Mouse (Mus musculus): Measurements from ENCODE around the gene Rgr. TPM values are rescaled to one million over a fixed set of nuclear protein-coding genes. Genes with fewer than 3 reads are reported as not detected.

Gene Rgr
- total and polyA plus RNA-seq, 3 experiments, result 0.05 TPM; not detected in 2

- ATAC-seq (ENCODE audit: extremely low read depth, insufficient number of reproducible peaks, low FRiP score, poor library complexity, severe bottlenecking) (no peak), DNase-seq (ENCODE audit: low spot score) (no peak)
- Histone ChIP-seq H3K27me3 (ENCODE audit: insufficient read depth, low read length) (no peaks in the 10 kb centered on the region), H3K36me3 (replicated peaks) (no peaks in the 10 kb centered on the region), H3K4me1 (ENCODE audit: insufficient read depth, low read depth, low read length) (no peaks in the 10 kb centered on the region), H3K4me3 (ENCODE audit: low read depth, low read length) (no peak overlapping the region), H3K9me3 (replicated peaks) (no peaks in the 10 kb centered on the region)
- TF ChIP-seq POLR2AphosphoS5 (IDR thresholded peaks at IDR 0.05; ENCODE audit: insufficient replicate concordance, low read depth, low read length), result no peak
- no peak for TF ChIP-seq TAL1 (conservative IDR thresholded peaks at IDR 0.05; ENCODE audit: low read depth, low read length)
- TF ChIP-seq GATA2 (IDR thresholded peaks at IDR 0.05; ENCODE audit: borderline replicate concordance, low read depth, low read length), result no peak
- no peak for TF ChIP-seq GATA1 (IDR thresholded peaks at IDR 0.05; ENCODE audit: borderline replicate concordance, low read length)
- no peak; the same call in 1 of the 2 replicates for TF ChIP-seq CTCF (IDR thresholded peaks at IDR 0.05; ENCODE audit: low read depth, low read length)
These were observed 16.2 kb downstream of the Rgr start for GRCm38 (mm10) chr14:37032481-37033104.

- TF ChIP-seq POLR2AphosphoS5 (IDR thresholded peaks at IDR 0.05; ENCODE audit: insufficient replicate concordance, low read depth, low read length) (no peak), GATA2 (IDR thresholded peaks at IDR 0.05; ENCODE audit: borderline replicate concordance, low read depth, low read length) (no peak), TAL1 (conservative IDR thresholded peaks at IDR 0.05; ENCODE audit: low read depth, low read length) (no peak), GATA1 (IDR thresholded peaks at IDR 0.05; ENCODE audit: borderline replicate concordance, low read length) (no peak), CTCF (IDR thresholded peaks at IDR 0.05; ENCODE audit: low read depth, low read length) (no peak)
- no peaks in the 10 kb centered on the region for H3K9me3 ChIP-seq (replicated peaks)
- no peaks in the 10 kb centered on the region for H3K36me3 ChIP-seq (replicated peaks)
- no peak overlapping the region for H3K4me3 ChIP-seq (ENCODE audit: low read depth, low read length)
- no peaks in the 10 kb centered on the region for H3K4me1 ChIP-seq (ENCODE audit: insufficient read depth, low read depth, low read length)
- H3K27me3 ChIP-seq (ENCODE audit: insufficient read depth, low read length), result no peaks in the 10 kb centered on the region
- no peak for ATAC-seq (ENCODE audit: extremely low read depth, insufficient number of reproducible peaks, low FRiP score, poor library complexity, severe bottlenecking)
- no peak for DNase-seq (ENCODE audit: low spot score)
These were observed 20.2 kb downstream of the Rgr start for GRCm38 (mm10) chr14:37028555-37028954.

GRCm38 (mm10) chr14:37027951-37028350 lies 20.8 kb downstream of the Rgr start:
- DNase-seq (ENCODE audit: low spot score), result no peak
- ATAC-seq (ENCODE audit: extremely low read depth, insufficient number of reproducible peaks, low FRiP score, poor library complexity, severe bottlenecking), result no peak
- TF ChIP-seq CTCF (IDR thresholded peaks at IDR 0.05; ENCODE audit: low read depth, low read length) (no peak), GATA2 (IDR thresholded peaks at IDR 0.05; ENCODE audit: borderline replicate concordance, low read depth, low read length) (no peak), GATA1 (IDR thresholded peaks at IDR 0.05; ENCODE audit: borderline replicate concordance, low read length) (no peak), POLR2AphosphoS5 (IDR thresholded peaks at IDR 0.05; ENCODE audit: insufficient replicate concordance, low read depth, low read length) (no peak), TAL1 (conservative IDR thresholded peaks at IDR 0.05; ENCODE audit: low read depth, low read length) (no peak)
- Histone ChIP-seq H3K9me3 (replicated peaks) (no peaks in the 10 kb centered on the region), H3K36me3 (replicated peaks) (no peaks in the 10 kb centered on the region), H3K4me3 (ENCODE audit: low read depth, low read length) (no peak overlapping the region), H3K4me1 (ENCODE audit: insufficient read depth, low read depth, low read length) (no peaks in the 10 kb centered on the region), H3K27me3 (ENCODE audit: insufficient read depth, low read length) (no peaks in the 10 kb centered on the region)

GRCm38 (mm10) chr14:37027248-37027933 lies 21.4 kb downstream of the Rgr start:
- no peak overlapping the region for H3K4me3 ChIP-seq (ENCODE audit: low read depth, low read length)
- TF ChIP-seq GATA1 (IDR thresholded peaks at IDR 0.05; ENCODE audit: borderline replicate concordance, low read length) (no peak), POLR2AphosphoS5 (IDR thresholded peaks at IDR 0.05; ENCODE audit: insufficient replicate concordance, low read depth, low read length) (no peak), CTCF (IDR thresholded peaks at IDR 0.05; ENCODE audit: low read depth, low read length) (no peak), TAL1 (conservative IDR thresholded peaks at IDR 0.05; ENCODE audit: low read depth, low read length) (no peak), GATA2 (IDR thresholded peaks at IDR 0.05; ENCODE audit: borderline replicate concordance, low read depth, low read length) (no peak)
- DNase-seq (ENCODE audit: low spot score) (no peak), ATAC-seq (ENCODE audit: extremely low read depth, insufficient number of reproducible peaks, low FRiP score, poor library complexity, severe bottlenecking) (no peak)
- H3K27me3 ChIP-seq (ENCODE audit: insufficient read depth, low read length), result no peaks in the 10 kb centered on the region
- H3K9me3 ChIP-seq (replicated peaks), result no peaks in the 10 kb centered on the region
- H3K4me1 ChIP-seq (ENCODE audit: insufficient read depth, low read depth, low read length), result no peaks in the 10 kb centered on the region
- no peaks in the 10 kb centered on the region for H3K36me3 ChIP-seq (replicated peaks)

GRCm38 (mm10) chr14:37015894-37016293 lies 32.9 kb downstream of the Rgr start:
- H3K4me1 ChIP-seq (ENCODE audit: insufficient read depth, low read depth, low read length), result no peaks in the 10 kb centered on the region
- no peaks in the 10 kb centered on the region for H3K36me3 ChIP-seq (replicated peaks)
- H3K9me3 ChIP-seq (replicated peaks), result no peaks in the 10 kb centered on the region
- no peak for DNase-seq (ENCODE audit: low spot score)
- no peak for ATAC-seq (ENCODE audit: extremely low read depth, insufficient number of reproducible peaks, low FRiP score, poor library complexity, severe bottlenecking)
- H3K4me3 ChIP-seq (ENCODE audit: low read depth, low read length), result no peak overlapping the region
- no peak for TF ChIP-seq CTCF (IDR thresholded peaks at IDR 0.05; ENCODE audit: low read depth, low read length)
- no peak for TF ChIP-seq GATA2 (IDR thresholded peaks at IDR 0.05; ENCODE audit: borderline replicate concordance, low read depth, low read length)
- no peak for TF ChIP-seq POLR2AphosphoS5 (IDR thresholded peaks at IDR 0.05; ENCODE audit: insufficient replicate concordance, low read depth, low read length)
- TF ChIP-seq GATA1 (IDR thresholded peaks at IDR 0.05; ENCODE audit: borderline replicate concordance, low read length), result no peak
- TF ChIP-seq TAL1 (conservative IDR thresholded peaks at IDR 0.05; ENCODE audit: low read depth, low read length), result no peak
- H3K27me3 ChIP-seq (ENCODE audit: insufficient read depth, low read length), result no peaks in the 10 kb centered on the region

- no peak for ATAC-seq (ENCODE audit: extremely low read depth, insufficient number of reproducible peaks, low FRiP score, poor library complexity, severe bottlenecking)
- TF ChIP-seq GATA1 (IDR thresholded peaks at IDR 0.05; ENCODE audit: borderline replicate concordance, low read length) (no peak), CTCF (IDR thresholded peaks at IDR 0.05; ENCODE audit: low read depth, low read length) (no peak), GATA2 (IDR thresholded peaks at IDR 0.05; ENCODE audit: borderline replicate concordance, low read depth, low read length) (no peak)
- no peaks in the 10 kb centered on the region for H3K36me3 ChIP-seq (replicated peaks)
- DNase-seq (ENCODE audit: low spot score), result no peak
- H3K4me1 ChIP-seq (ENCODE audit: insufficient read depth, low read depth, low read length), result no peaks in the 10 kb centered on the region
- no peaks in the 10 kb centered on the region for H3K9me3 ChIP-seq (replicated peaks)
- H3K27me3 ChIP-seq (ENCODE audit: insufficient read depth, low read length), result no peaks in the 10 kb centered on the region
- no peak overlapping the region for H3K4me3 ChIP-seq (ENCODE audit: low read depth, low read length)
These were observed 35.1 kb downstream of the Rgr start for GRCm38 (mm10) chr14:37013644-37014043.
